Mouse (Mus musculus) myocyte (in vitro differentiated cells): ENCODE measurements around the gene Auts2. TPM values are rescaled to one million over a fixed set of nuclear protein-coding genes. Genes with fewer than 3 reads are reported as not detected.

ENCODE experiments used
- H3K27me3 ChIP-seq: one replicate; pipeline ENCODE4 v1.6.1; 2011; ENCODE audit not compliant: control insufficient read depth, insufficient read depth, insufficient read length
- H3K36me3 ChIP-seq: one replicate; pipeline ENCODE4 v1.6.1; 2011; ENCODE audit not compliant: control insufficient read depth, insufficient read depth
- H3K4me2 ChIP-seq: one replicate; pipeline ENCODE4 v1.6.1; 2011; ENCODE audit warnings: low read depth, control low read depth
- H3K4me3 ChIP-seq: one replicate; pipeline ENCODE4 v1.5.1; 2011; ENCODE audit warnings: mild to moderate bottlenecking, control low read depth, moderate library complexity
- H3K79me2 ChIP-seq: one replicate; pipeline ENCODE4 v1.6.1; 2011; ENCODE audit not compliant: control insufficient read depth, insufficient read depth
- H3ac ChIP-seq: one replicate; pipeline ENCODE4 v1.6.1; 2011; ENCODE audit not compliant: control insufficient read depth, insufficient read length
- CEBPB ChIP-seq: IDR thresholded peaks from 2 replicates; pipeline ENCODE4 v1.6.1; 2011; ENCODE audit warnings: mild to moderate bottlenecking, moderate library complexity; ENCODE audit not compliant: poor library complexity, insufficient read depth, severe bottlenecking
- E2F4 ChIP-seq: IDR thresholded peaks from one replicate; pipeline ENCODE4 v1.6.1; 2011; ENCODE audit warnings: mild to moderate bottlenecking, control low read depth, moderate library complexity; ENCODE audit not compliant: insufficient read depth
- MAX ChIP-seq: IDR thresholded peaks from one replicate; pipeline ENCODE4 v1.6.1; 2011; ENCODE audit warnings: low read depth, mild to moderate bottlenecking, control low read depth
- MYOD1 ChIP-seq, 3 experiments: IDR thresholded peaks; one replicate each; pipeline ENCODE4 v1.6.1; 2011; ENCODE audit warnings: control low read depth in 2 of 3, low read depth in 2 of 3, mild to moderate bottlenecking in 2 of 3, moderate library complexity in 1 of 3; ENCODE audit not compliant: insufficient read length in 2 of 3, control insufficient read depth in 1 of 3
- MYOG ChIP-seq, 3 experiments: IDR thresholded peaks; one replicate each; pipeline ENCODE4 v1.6.1; 2011; ENCODE audit warnings: control low read depth in 2 of 3, low read depth in 2 of 3, mild to moderate bottlenecking in 2 of 3; ENCODE audit not compliant: insufficient read length in 2 of 3, control insufficient read depth in 1 of 3, insufficient read depth in 1 of 3
- POLR2A ChIP-seq: IDR thresholded peaks from one replicate; pipeline ENCODE4 v1.6.1; 2011; ENCODE audit warnings: low read depth, mild to moderate bottlenecking, control low read depth, moderate library complexity; ENCODE audit not compliant: insufficient read length
- POLR2AphosphoS2 ChIP-seq: IDR thresholded peaks from one replicate; pipeline ENCODE4 v1.6.1; 2011; ENCODE audit warnings: low read depth, control low read depth; ENCODE audit not compliant: insufficient read length
- REST ChIP-seq: IDR thresholded peaks from one replicate; pipeline ENCODE4 v1.6.1; 2011; ENCODE audit warnings: mild to moderate bottlenecking, control low read depth, moderate library complexity; ENCODE audit not compliant: insufficient read depth, insufficient read length
- SRF ChIP-seq: IDR thresholded peaks from one replicate; pipeline ENCODE4 v1.6.1; 2011; ENCODE audit warnings: low read depth; ENCODE audit not compliant: control insufficient read depth, insufficient read length
- TCF12 ChIP-seq: IDR thresholded peaks from one replicate; pipeline ENCODE4 v1.6.1; 2011; ENCODE audit warnings: mild to moderate bottlenecking, control low read depth; ENCODE audit not compliant: poor library complexity, insufficient read depth, severe bottlenecking
- TCF3 ChIP-seq: IDR thresholded peaks from one replicate; pipeline ENCODE4 v1.6.1; 2011; ENCODE audit warnings: low read depth, control low read depth; ENCODE audit not compliant: insufficient read length
- USF1 ChIP-seq: IDR thresholded peaks from one replicate; pipeline ENCODE4 v1.6.1; 2011; ENCODE audit warnings: low read depth, mild to moderate bottlenecking, control low read depth, moderate library complexity
- polyA plus RNA-seq: library from polyadenylated mRNA; unstranded; fragments of >200 nt; fragmentation: generic; extraction: Trizol; gene quantifications from one replicate; pipeline ENCODE4 v1.2.1, GENCODE M21; 2012; ENCODE audit warnings: missing spikeins

The Auts2 gene
- polyA plus RNA-seq, 1 experiment: 8.0 TPM

DNA sequence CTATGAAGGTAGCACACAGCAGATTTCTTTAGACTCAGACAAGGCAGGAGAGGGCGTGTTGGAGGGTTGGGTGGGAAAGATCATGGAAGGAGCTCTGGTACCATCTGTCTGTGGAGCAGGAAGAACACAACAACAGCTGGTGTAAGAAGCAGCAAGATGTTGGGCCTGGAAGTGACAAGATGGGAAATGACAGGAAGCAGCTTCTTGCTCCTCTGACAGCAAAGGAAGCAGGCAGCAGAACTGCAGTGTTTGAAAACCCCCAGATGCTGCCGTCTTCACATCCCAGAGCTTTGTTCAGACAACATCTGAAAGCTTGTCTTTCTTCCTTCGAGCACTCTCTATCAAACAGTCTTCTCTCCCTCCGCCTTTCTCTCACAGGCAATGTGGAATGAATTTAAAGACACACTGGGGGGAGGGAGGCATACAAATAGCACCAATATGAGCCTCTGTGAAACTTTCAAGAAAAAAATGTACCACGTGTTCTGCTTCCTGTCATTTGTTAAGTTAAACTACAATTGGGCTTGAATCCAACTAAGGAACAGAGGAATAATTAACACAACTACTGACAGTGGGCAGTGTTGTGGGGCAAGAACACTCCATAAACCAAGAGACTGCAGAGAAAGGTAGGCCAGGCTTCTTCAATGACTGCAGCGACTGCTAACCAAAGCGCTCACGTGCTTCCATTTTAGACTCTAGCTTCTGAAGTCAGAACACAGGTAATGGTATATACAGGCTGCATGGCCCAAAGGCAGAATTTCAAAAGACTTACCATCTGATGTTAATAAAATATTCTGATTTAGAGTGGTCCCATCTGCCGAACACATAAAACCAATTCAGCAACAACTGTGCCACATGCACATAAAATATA, 381.6 kb downstream of the Auts2 start:
- Histone ChIP-seq H3K27me3 (no peaks in the 10 kb centered on the region), H3K36me3 (no peaks in the 10 kb centered on the region), H3ac (no peak overlapping the region), H3K4me2 (no peak overlapping the region), H3K4me3 (no peak overlapping the region), H3K79me2 (no peaks in the 10 kb centered on the region)
- no peak for TF ChIP-seq SRF
- TF ChIP-seq MYOD1 (IDR thresholded peaks at IDR 0.05; ENCODE audit: control insufficient read depth in 1 of 3, insufficient read length in 2 of 3, low read depth in 2 of 3): no peak
- no peak for TF ChIP-seq REST
- TF ChIP-seq MYOG (IDR thresholded peaks at IDR 0.05; ENCODE audit: control insufficient read depth in 1 of 3, insufficient read depth in 1 of 3, insufficient read length in 2 of 3, low read depth in 2 of 3): no peak
- no peak for TF ChIP-seq TCF3
- TF ChIP-seq TCF12: no peak
- TF ChIP-seq E2F4: no peak
- no peak for TF ChIP-seq CEBPB
- TF ChIP-seq POLR2A: no peak
- TF ChIP-seq USF1: no peak
- TF ChIP-seq MAX: no peak

DNA sequence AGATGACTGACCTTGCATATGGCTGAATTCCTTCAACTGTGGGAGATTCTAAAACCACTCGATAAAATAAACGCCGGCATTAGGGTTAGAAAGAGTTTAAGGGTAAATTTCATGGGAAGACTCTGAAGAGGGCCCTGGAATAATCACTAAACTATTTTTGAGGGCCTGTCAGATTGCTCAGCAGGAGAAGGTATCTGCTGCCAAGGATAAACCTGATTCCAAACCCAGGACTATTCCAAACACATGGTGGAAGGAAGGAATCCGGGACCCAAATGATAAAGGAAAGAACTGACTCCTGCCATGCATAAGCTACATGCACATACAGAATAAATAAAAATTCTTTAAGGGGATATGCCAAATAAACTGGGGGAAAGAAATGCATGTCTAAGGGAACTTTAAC, 399.0 kb downstream of the Auts2 start:
- Histone ChIP-seq H3K4me2 (no peak overlapping the region), H3ac (no peak overlapping the region), H3K36me3 (no peaks in the 10 kb centered on the region), H3K27me3 (no peaks in the 10 kb centered on the region), H3K4me3 (no peak overlapping the region), H3K79me2 (no peaks in the 10 kb centered on the region)
- no peak for TF ChIP-seq POLR2A
- TF ChIP-seq USF1: no peak
- TF ChIP-seq MAX: no peak
- TF ChIP-seq CEBPB: no peak
- TF ChIP-seq TCF3: no peak
- TF ChIP-seq MYOG (IDR thresholded peaks at IDR 0.05; ENCODE audit: control insufficient read depth in 1 of 3, insufficient read depth in 1 of 3, insufficient read length in 2 of 3, low read depth in 2 of 3): no peak

DNA sequence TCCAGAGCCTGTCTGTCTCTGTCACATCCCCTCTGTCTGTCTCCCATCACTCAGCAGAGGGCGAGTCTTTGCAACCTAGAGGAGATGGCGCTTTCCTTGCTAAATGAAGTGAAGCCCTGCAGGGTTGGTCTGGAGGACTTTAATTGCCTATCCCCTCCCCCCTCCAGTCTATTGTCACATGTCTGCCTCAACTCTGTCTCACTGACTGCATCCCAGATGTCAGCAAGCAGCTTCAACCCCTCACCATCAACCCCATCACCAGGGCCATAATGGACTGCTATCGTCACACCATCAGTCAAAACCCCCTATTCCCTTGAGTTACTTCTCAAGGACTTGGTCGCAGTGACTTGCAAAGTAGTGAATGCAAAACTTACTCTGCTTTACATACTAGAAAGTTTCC, 402.3 kb downstream of the Auts2 start:
- no peak overlapping the region for H3ac ChIP-seq
- no peaks in the 10 kb centered on the region for H3K27me3 ChIP-seq
- TF ChIP-seq TCF12 (no peak), E2F4 (no peak), POLR2A (no peak), TCF3 (no peak), MYOD1 (IDR thresholded peaks at IDR 0.05; ENCODE audit: control insufficient read depth in 1 of 3, insufficient read length in 2 of 3, low read depth in 2 of 3) (no peak), MYOG (IDR thresholded peaks at IDR 0.05; ENCODE audit: control insufficient read depth in 1 of 3, insufficient read depth in 1 of 3, insufficient read length in 2 of 3, low read depth in 2 of 3) (no peak), REST (no peak), SRF (no peak), POLR2AphosphoS2 (no peak), MAX (no peak), CEBPB (no peak)
- H3K4me3 ChIP-seq: no peak overlapping the region
- H3K4me2 ChIP-seq: no peak overlapping the region
- no peaks in the 10 kb centered on the region for H3K79me2 ChIP-seq
- no peaks in the 10 kb centered on the region for H3K36me3 ChIP-seq

DNA sequence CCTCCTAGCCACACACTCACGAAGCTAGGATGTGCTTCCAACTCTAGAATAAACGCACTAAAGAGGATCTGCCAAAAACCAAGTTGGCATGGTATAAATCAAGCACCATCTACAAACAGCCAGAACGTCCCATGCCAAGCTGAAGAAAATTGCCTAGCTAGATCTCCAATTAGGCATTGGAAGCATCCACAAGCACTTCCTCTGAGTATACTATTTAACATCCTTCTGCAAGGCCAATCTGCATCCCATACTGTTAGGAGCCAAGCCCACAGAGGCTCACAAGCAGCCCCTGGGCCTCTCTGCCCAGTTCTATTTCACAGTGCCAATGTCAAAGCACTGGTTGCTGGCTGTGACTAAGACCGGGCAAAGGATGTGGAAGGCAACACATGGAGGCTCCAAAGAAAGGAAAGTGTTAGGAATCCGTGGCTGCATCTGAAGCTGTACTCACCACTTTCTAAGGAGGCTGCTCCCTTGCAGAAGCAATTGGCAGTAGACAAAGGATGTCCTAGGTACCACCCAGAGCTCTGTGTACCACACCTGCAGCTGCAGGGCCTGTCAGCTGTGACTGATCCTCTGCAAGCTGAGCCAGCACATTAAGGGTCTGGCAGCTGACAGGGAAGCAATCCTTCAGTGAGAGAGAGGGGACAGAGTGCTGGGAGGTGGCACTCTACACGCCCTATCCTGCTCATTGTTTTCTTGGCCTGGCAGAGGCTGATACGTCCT, 407.0 kb downstream of the Auts2 start:
- no peaks in the 10 kb centered on the region for H3K79me2 ChIP-seq
- no peaks in the 10 kb centered on the region for H3K36me3 ChIP-seq
- no peak overlapping the region for H3ac ChIP-seq
- no peak for TF ChIP-seq USF1
- TF ChIP-seq E2F4: no peak
- TF ChIP-seq MYOG (IDR thresholded peaks at IDR 0.05; ENCODE audit: control insufficient read depth in 1 of 3, insufficient read depth in 1 of 3, insufficient read length in 2 of 3, low read depth in 2 of 3): no peak
- TF ChIP-seq SRF: no peak
- no peak for TF ChIP-seq MYOD1 (IDR thresholded peaks at IDR 0.05; ENCODE audit: control insufficient read depth in 1 of 3, insufficient read length in 2 of 3, low read depth in 2 of 3)
- no peak for TF ChIP-seq TCF12
- no peak for TF ChIP-seq CEBPB
- TF ChIP-seq TCF3: no peak
- no peak for TF ChIP-seq REST
- TF ChIP-seq MAX: no peak
- no peak for TF ChIP-seq POLR2A
- no peak for TF ChIP-seq POLR2AphosphoS2
- no peak overlapping the region for H3K4me2 ChIP-seq
- H3K4me3 ChIP-seq: no peak overlapping the region
- no peaks in the 10 kb centered on the region for H3K27me3 ChIP-seq

DNA sequence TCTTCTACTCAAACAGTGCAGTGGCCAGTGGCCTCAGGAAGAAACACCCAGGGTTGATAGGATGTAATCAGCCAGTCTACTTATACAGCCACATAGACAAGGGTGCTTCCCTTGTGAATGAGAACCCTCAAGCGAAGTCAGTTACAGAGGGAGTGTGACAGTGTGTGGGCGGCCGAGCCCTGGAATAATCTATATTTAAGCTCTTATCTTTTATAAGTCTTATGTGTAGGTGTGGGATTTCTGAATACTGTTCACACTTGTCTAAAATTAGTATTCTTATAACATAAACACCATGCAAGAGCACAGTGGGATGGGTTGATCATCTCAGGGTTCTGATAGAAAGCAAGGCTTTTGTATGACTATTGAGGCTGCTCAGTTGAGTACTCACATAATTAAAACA, 411.2 kb downstream of the Auts2 start:
- TF ChIP-seq USF1 (no peak), POLR2AphosphoS2 (no peak), MYOD1 (IDR thresholded peaks at IDR 0.05; ENCODE audit: control insufficient read depth in 1 of 3, insufficient read length in 2 of 3, low read depth in 2 of 3) (no peak), TCF12 (no peak), SRF (no peak), MYOG (IDR thresholded peaks at IDR 0.05; ENCODE audit: control insufficient read depth in 1 of 3, insufficient read depth in 1 of 3, insufficient read length in 2 of 3, low read depth in 2 of 3) (no peak), POLR2A (no peak), REST (no peak), CEBPB (no peak), TCF3 (no peak), E2F4 (no peak), MAX (no peak)
- H3K27me3 ChIP-seq: no peaks in the 10 kb centered on the region
- H3K36me3 ChIP-seq: no peaks in the 10 kb centered on the region
- H3K79me2 ChIP-seq: no peaks in the 10 kb centered on the region
- H3K4me2 ChIP-seq: no peak overlapping the region
- H3ac ChIP-seq: no peak overlapping the region
- no peak overlapping the region for H3K4me3 ChIP-seq
